Mouse (Mus musculus): ENCODE measurements around the gene Arhgef7. TPM values are rescaled to one million over a fixed set of nuclear protein-coding genes. Genes with fewer than 3 reads are reported as not detected.

The Arhgef7 gene
- polyA plus RNA-seq, 1 experiment: 27.4 TPM

GRCm38 (mm10) chr8:11753155-11753941, 25.8 kb downstream of the Arhgef7 start:
- TF ChIP-seq POLR2A (IDR thresholded peaks at IDR 0.05; ENCODE audit: low read depth, low read length): no peak
- no peak for TF ChIP-seq CTCF (IDR thresholded peaks at IDR 0.05; ENCODE audit: extremely low read depth, insufficient read length, insufficient replicate concordance, low read depth, low read length)
- Histone ChIP-seq H3K4me1 (ENCODE audit: control insufficient read depth, insufficient read depth, insufficient read length, low read length) (no peaks in the 10 kb centered on the region), H3K4me3 (ENCODE audit: low read depth, low read length) (no peak overlapping the region), H3K27me3 (ENCODE audit: control insufficient read depth, insufficient read depth, low read length) (no peaks in the 10 kb centered on the region), H3K36me3 (ENCODE audit: control insufficient read depth, insufficient read depth, low read length) (no peaks in the 10 kb centered on the region), H3K27ac (ENCODE audit: insufficient read depth, low read depth, low read length) (no peak overlapping the region)
- WGBS: 73% methylated on average over 11 of the region's 11 CpGs

GRCm38 (mm10) chr8:11754723-11755122, 27.2 kb downstream of the Arhgef7 start:
- Histone ChIP-seq H3K36me3 (ENCODE audit: control insufficient read depth, insufficient read depth, low read length) (no peaks in the 10 kb centered on the region), H3K27ac (ENCODE audit: insufficient read depth, low read depth, low read length) (no peak overlapping the region), H3K4me1 (ENCODE audit: control insufficient read depth, insufficient read depth, insufficient read length, low read length) (no peaks in the 10 kb centered on the region), H3K4me3 (ENCODE audit: low read depth, low read length) (no peak overlapping the region), H3K27me3 (ENCODE audit: control insufficient read depth, insufficient read depth, low read length) (no peaks in the 10 kb centered on the region)
- TF ChIP-seq POLR2A (IDR thresholded peaks at IDR 0.05; ENCODE audit: low read depth, low read length) (no peak), CTCF (IDR thresholded peaks at IDR 0.05; ENCODE audit: extremely low read depth, insufficient read length, insufficient replicate concordance, low read depth, low read length) (no peak)

GRCm38 (mm10) chr8:11755873-11756272, 28.4 kb downstream of the Arhgef7 start:
- Histone ChIP-seq H3K4me1 (ENCODE audit: control insufficient read depth, insufficient read depth, insufficient read length, low read length) (no peaks in the 10 kb centered on the region), H3K4me3 (ENCODE audit: low read depth, low read length) (no peak overlapping the region), H3K27me3 (ENCODE audit: control insufficient read depth, insufficient read depth, low read length) (no peaks in the 10 kb centered on the region), H3K36me3 (ENCODE audit: control insufficient read depth, insufficient read depth, low read length) (no peaks in the 10 kb centered on the region), H3K27ac (ENCODE audit: insufficient read depth, low read depth, low read length) (no peak overlapping the region)
- no peak for TF ChIP-seq CTCF (IDR thresholded peaks at IDR 0.05; ENCODE audit: extremely low read depth, insufficient read length, insufficient replicate concordance, low read depth, low read length)
- TF ChIP-seq POLR2A (IDR thresholded peaks at IDR 0.05; ENCODE audit: low read depth, low read length): no peak
- WGBS: 9% methylated on average over 5 of the region's 5 CpGs

- Histone ChIP-seq H3K27ac (ENCODE audit: insufficient read depth, low read depth, low read length) (peak overlapping the region; percentile 66), H3K4me3 (ENCODE audit: low read depth, low read length) (peak overlapping the region; percentile 79), H3K36me3 (ENCODE audit: control insufficient read depth, insufficient read depth, low read length) (no peaks in the 10 kb centered on the region), H3K4me1 (ENCODE audit: control insufficient read depth, insufficient read depth, insufficient read length, low read length) (peaks cover 10% of the 10 kb centered on the region), H3K27me3 (ENCODE audit: control insufficient read depth, insufficient read depth, low read length) (no peaks in the 10 kb centered on the region)
- 3% methylated on average over 55 of the region's 59 CpGs for WGBS
- TF ChIP-seq POLR2A (IDR thresholded peaks at IDR 0.05; ENCODE audit: low read depth, low read length): peak; percentile 65
- TF ChIP-seq CTCF (IDR thresholded peaks at IDR 0.05; ENCODE audit: extremely low read depth, insufficient read length, insufficient replicate concordance, low read depth, low read length): no peak
These were observed 30.3 kb downstream of the Arhgef7 start for GRCm38 (mm10) chr8:11757568-11758481.

GRCm38 (mm10) chr8:11758482-11759281, 31.2 kb downstream of the Arhgef7 start:
- H3K4me3 ChIP-seq (ENCODE audit: low read depth, low read length): peak overlapping the region; percentile 79

GRCm38 (mm10) chr8:11761551-11761950, 34.0 kb downstream of the Arhgef7 start:
- Histone ChIP-seq H3K27ac (ENCODE audit: insufficient read depth, low read depth, low read length) (no peak overlapping the region), H3K36me3 (ENCODE audit: control insufficient read depth, insufficient read depth, low read length) (0 out of 2 replicates have a peak, but pooled peaks cover 2% of the 10 kb centered on the region), H3K4me1 (ENCODE audit: control insufficient read depth, insufficient read depth, insufficient read length, low read length) (peaks cover 12% of the 10 kb centered on the region), H3K4me3 (ENCODE audit: low read depth, low read length) (no peak overlapping the region), H3K27me3 (ENCODE audit: control insufficient read depth, insufficient read depth, low read length) (no peaks in the 10 kb centered on the region)
- TF ChIP-seq POLR2A (IDR thresholded peaks at IDR 0.05; ENCODE audit: low read depth, low read length) (no peak), CTCF (IDR thresholded peaks at IDR 0.05; ENCODE audit: extremely low read depth, insufficient read length, insufficient replicate concordance, low read depth, low read length) (no peak)
- 85% methylated on average over 6 of the region's 6 CpGs for WGBS

More at GRCm38 (mm10) chr8:11758482-11759281, 31.2 kb downstream of the Arhgef7 start:
- WGBS: 2% methylated on average over 51 of the region's 53 CpGs
- H3K36me3 ChIP-seq (ENCODE audit: control insufficient read depth, insufficient read depth, low read length): no peaks in the 10 kb centered on the region
- H3K27me3 ChIP-seq (ENCODE audit: control insufficient read depth, insufficient read depth, low read length): no peaks in the 10 kb centered on the region
- H3K27ac ChIP-seq (ENCODE audit: insufficient read depth, low read depth, low read length): no peak overlapping the region
- H3K4me1 ChIP-seq (ENCODE audit: control insufficient read depth, insufficient read depth, insufficient read length, low read length): peaks cover 12% of the 10 kb centered on the region
- no peak for TF ChIP-seq CTCF (IDR thresholded peaks at IDR 0.05; ENCODE audit: extremely low read depth, insufficient read length, insufficient replicate concordance, low read depth, low read length)
- TF ChIP-seq POLR2A (IDR thresholded peaks at IDR 0.05; ENCODE audit: low read depth, low read length): no peak; the same call in 1 of the 2 replicates

Measured in small intestine, adult 2 months (tissue).